In genomic region chr14:123513376-123514141, GRCm38 (mm10) we compare ENCODE assay signal across 8 mouse cellular contexts.
DNase-seq lines count a peak whose midpoint lies in the region; ATAC-seq lines count a peak whose summit lies in the region.

No protein-coding gene starts in this region.

- no peak overlapping the region for H3K27ac ChIP-seq in liver, embryonic 11.5 days (ENCODE audit: low read depth, low read length)

- no peaks in the 10 kb centered on the region for H3K27me3 ChIP-seq in liver, embryonic 11.5 days (replicated peaks; ENCODE audit: control insufficient read depth, insufficient read depth, low read length)

- no peak for ATAC-seq in cerebellum, adult (ENCODE audit: insufficient number of reproducible peaks, low FRiP score, low TSS enrichment)
- no peak for ATAC-seq in liver, embryonic 11.5 days (replicated peaks; ENCODE audit: low FRiP score)

- H3K9ac ChIP-seq in liver, embryonic 11.5 days (ENCODE audit: low read depth, low read length), result no peak overlapping the region

- H3K4me3 ChIP-seq in liver, embryonic 11.5 days (ENCODE audit: low read depth, low read length), result no peak overlapping the region

- no peak overlapping the region for H3K4me2 ChIP-seq in liver, embryonic 11.5 days

- H3K9me3 ChIP-seq in liver, embryonic 11.5 days (ENCODE audit: control insufficient read depth, low read length), result no peaks in the 10 kb centered on the region

- no peaks in the 10 kb centered on the region for H3K4me1 ChIP-seq in liver, embryonic 11.5 days (replicated peaks; ENCODE audit: control insufficient read depth, insufficient read depth, low read length)

- no peaks in the 10 kb centered on the region for H3K36me3 ChIP-seq in liver, embryonic 11.5 days (ENCODE audit: control insufficient read depth, insufficient read depth, low read length)

- intact Hi-C loops in left cerebral cortex, postnatal 25 days (cut with DNase I), result no loop called here
- intact Hi-C loops in heart, postnatal 14 days (cut with DNase I), result no loop called here

- DNase-seq in 3T3-L1 (ENCODE audit: low read depth, low spot score) (peak; percentile 11), R1 (ENCODE audit: low read depth, low spot score) (peak; percentile 80)
- peak; percentile 32 to 50 for DNase-seq in frontal cortex, postnatal 14 days (ENCODE audit: low spot score in 2 of 2)
- DNase-seq in left cerebral cortex, postnatal 25 days (ENCODE audit: low spot score in 2 of 2), result peak; percentile 70 to 81
- DNase-seq in right cerebral cortex, adult 18-20 months, result peak; percentile 72
- DNase-seq in heart, postnatal 14 days, result no peak
- DNase-seq in liver, embryonic 11.5 days (ENCODE audit: low spot score), result no peak

- WGBS in liver, embryonic 11.5 days, result 48% methylated on average over 8 of the region's 8 CpGs

Comparison
In these comparisons a context has a peak if more than half of its experiments do, and no peak if none do; other contexts are left out.
1. DNase-seq: peak in 3T3-L1 (single experiment), R1 (single experiment), frontal cortex, postnatal 14 days (2 of 2), left cerebral cortex, postnatal 25 days (2 of 2) and right cerebral cortex, adult 18-20 months (single experiment); none in heart, postnatal 14 days (0 of 2) and liver, embryonic 11.5 days (single experiment).